ENCODE assay signal across 27 mouse cellular contexts in the genomic region with DNA sequence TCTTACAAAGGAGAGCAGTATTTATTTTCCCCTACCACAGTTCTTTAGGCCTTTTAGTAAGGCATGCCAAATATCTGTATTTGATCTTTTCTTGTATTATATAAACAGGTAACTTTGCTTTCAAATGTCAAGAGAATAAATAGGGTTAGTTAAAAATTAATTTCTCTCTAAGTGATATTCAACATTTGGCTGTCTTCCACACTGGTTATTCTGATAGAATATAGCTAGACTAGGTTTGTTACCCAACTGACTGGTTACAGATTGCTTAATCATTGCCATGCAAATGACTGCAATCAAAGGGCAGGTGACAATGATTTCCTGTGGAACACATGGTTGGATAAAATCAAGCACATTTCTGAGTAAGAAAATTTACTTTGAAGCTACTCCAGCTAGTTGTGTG. TPM values are rescaled to one million over a fixed set of nuclear protein-coding genes. Genes with fewer than 3 reads are reported as not detected.
DNase-seq lines count a peak whose midpoint lies in the region; ATAC-seq and TF ChIP-seq lines count a peak whose summit lies in the region.
"Had no signal": no experiment of that assay in that cellular context is flagged by ENCODE, and none has a peak within 500 bp of the region (broad histone marks: within the 10 kb centered on the region; RNA-seq: fewer than 3 reads in every experiment).

No protein-coding gene starts in this region.

- H3K4me1 ChIP-seq in kidney, embryonic 14.5 days (ENCODE audit: control insufficient read depth, insufficient read depth, low read length) = no peaks in the 10 kb centered on the region
- 0 out of 2 replicates have a peak, but pooled peaks cover 7% of the 10 kb centered on the region for H3K4me1 ChIP-seq in kidney, embryonic 16.5 days (ENCODE audit: insufficient read depth, low read length)
- no peaks in the 10 kb centered on the region for H3K4me1 ChIP-seq in thymus, adult 2 months (replicated peaks; ENCODE audit: control insufficient read depth, insufficient read depth, low read length)
- H3K4me1 ChIP-seq: embryonic facial prominence, embryonic 10.5 days; embryonic facial prominence, embryonic 13.5 days; forebrain, embryonic 15.5 days; heart, embryonic 12.5 days; heart, embryonic 15.5 days; hindbrain, embryonic 10.5 days; hindbrain, embryonic 13.5 days had no signal

- no peak for TF ChIP-seq CTCF in Patski (IDR thresholded peaks at IDR 0.05)
- TF ChIP-seq CTCF in thymus, adult 2 months (IDR thresholded peaks at IDR 0.05; ENCODE audit: borderline replicate concordance, control insufficient read depth, extremely low read depth, insufficient read depth, low read length, poor library complexity) = no peak

- H3K4me3 ChIP-seq in kidney, embryonic 14.5 days (ENCODE audit: low read length) = no peak overlapping the region
- no peak overlapping the region for H3K4me3 ChIP-seq in kidney, embryonic 16.5 days (ENCODE audit: low read length)
- no peak overlapping the region for H3K4me3 ChIP-seq in thymus, adult 2 months (ENCODE audit: control insufficient read depth, insufficient read depth, low read length)
- H3K4me3 ChIP-seq: embryonic facial prominence, embryonic 10.5 days; embryonic facial prominence, embryonic 13.5 days; erythroblast, embryonic 14.5 days; forebrain, embryonic 12.5 days; forebrain, embryonic 15.5 days; heart, embryonic 12.5 days; heart, embryonic 15.5 days; hindbrain, embryonic 10.5 days; hindbrain, embryonic 13.5 days had no signal

- TF ChIP-seq POLR2A in thymus, adult 2 months (IDR thresholded peaks at IDR 0.05; ENCODE audit: control insufficient read depth, extremely low read depth, insufficient read depth, low read length, poor library complexity) = no peak

- no peaks in the 10 kb centered on the region for H3K9me3 ChIP-seq in kidney, embryonic 14.5 days (ENCODE audit: control insufficient read depth, low read length)
- 0 out of 2 replicates have a peak, but pooled peaks cover 2% of the 10 kb centered on the region for H3K9me3 ChIP-seq in kidney, embryonic 16.5 days (ENCODE audit: low read length)
- H3K9me3 ChIP-seq: embryonic facial prominence, embryonic 10.5 days; embryonic facial prominence, embryonic 13.5 days; forebrain, embryonic 15.5 days; heart, embryonic 15.5 days; hindbrain, embryonic 10.5 days; hindbrain, embryonic 13.5 days had no signal

- in situ Hi-C loops in Patski (cut with MboI; ENCODE audit: low pct_unique_long_range_greater_than_20kb) = no loop called here

- peak; percentile 49 to 83 for DNase-seq in kidney, adult 8-10 months
- DNase-seq in Patski (ENCODE audit: low read depth, low spot score) = no peak
- DNase-seq in thymus, adult 2 months = no peak
- no peak for DNase-seq in natural killer cell, adult 2 months (ENCODE audit: low spot score in 2 of 2)
- no peak for DNase-seq in left cerebral cortex, adult 9 months (ENCODE audit: low spot score in 2 of 2)
- DNase-seq: adrenal gland, postnatal 10 days; cerebellum, adult 11 months; cerebellum, adult 2 months; cerebellum, adult 9-11 months; cerebellum, postnatal 25 days; embryo, embryonic 11 days; gastrocnemius, postnatal 25 days; heart, adult 18-20 months; heart, postnatal 10 days; heart, postnatal 36 days had no signal

- POLR2A ChIA-PET in Patski (lab: Charles Lee) = interaction anchor here (1.1 to 1.5 kb wide), 2 partner anchors 13 to 57 kb away, joined by 3 to 7 read pairs; no protein-coding TSS in a partner anchor

- H3K36me3 ChIP-seq in kidney, embryonic 14.5 days (ENCODE audit: control insufficient read depth, insufficient read depth, low read length) = no peaks in the 10 kb centered on the region
- no peaks in the 10 kb centered on the region for H3K36me3 ChIP-seq in kidney, embryonic 16.5 days (ENCODE audit: insufficient read depth, low read length)
- no peaks in the 10 kb centered on the region for H3K36me3 ChIP-seq in thymus, adult 2 months (ENCODE audit: control insufficient read depth, insufficient read depth, low read length)
- H3K36me3 ChIP-seq: embryonic facial prominence, embryonic 10.5 days; embryonic facial prominence, embryonic 13.5 days; forebrain, embryonic 12.5 days; forebrain, embryonic 15.5 days; heart, embryonic 12.5 days; heart, embryonic 15.5 days; hindbrain, embryonic 10.5 days; hindbrain, embryonic 13.5 days had no signal

- no peak overlapping the region for H3K9ac ChIP-seq in kidney, embryonic 14.5 days (ENCODE audit: low read depth, low read length)
- no peak overlapping the region for H3K9ac ChIP-seq in kidney, embryonic 16.5 days (replicated peaks; ENCODE audit: low read length)
- H3K9ac ChIP-seq: embryonic facial prominence, embryonic 13.5 days; forebrain, embryonic 12.5 days; forebrain, embryonic 15.5 days; heart, embryonic 12.5 days; heart, embryonic 15.5 days; hindbrain, embryonic 13.5 days had no signal

- no peak overlapping the region for H3K27ac ChIP-seq in kidney, embryonic 14.5 days (ENCODE audit: low read depth, low read length)
- H3K27ac ChIP-seq in kidney, embryonic 16.5 days (ENCODE audit: low read length) = peak overlapping the region; percentile 58; the same call in 1 of the 2 replicates
- H3K27ac ChIP-seq in thymus, adult 2 months (ENCODE audit: control insufficient read depth, insufficient read depth, low read length) = no peak overlapping the region
- H3K27ac ChIP-seq: embryonic facial prominence, embryonic 10.5 days; embryonic facial prominence, embryonic 13.5 days; forebrain, embryonic 12.5 days; forebrain, embryonic 15.5 days; heart, embryonic 15.5 days; hindbrain, embryonic 10.5 days; hindbrain, embryonic 13.5 days had no signal

- H3K27me3 ChIP-seq in kidney, embryonic 14.5 days (ENCODE audit: control insufficient read depth, insufficient read depth, low read length) = no peaks in the 10 kb centered on the region
- H3K27me3 ChIP-seq in Patski = no peaks in the 10 kb centered on the region
- H3K27me3 ChIP-seq in kidney, embryonic 16.5 days (ENCODE audit: insufficient read depth, low read length) = no peaks in the 10 kb centered on the region
- H3K27me3 ChIP-seq in thymus, adult 2 months (ENCODE audit: control insufficient read depth, insufficient read depth, low read length) = no peaks in the 10 kb centered on the region
- H3K27me3 ChIP-seq: embryonic facial prominence, embryonic 13.5 days; forebrain, embryonic 12.5 days; forebrain, embryonic 15.5 days; heart, embryonic 12.5 days; hindbrain, embryonic 13.5 days had no signal

- CTCF ChIA-PET in Patski (lab: Charles Lee) = interaction anchor here (0.7 to 17.1 kb wide), 3 partner anchors 12 to 58 kb away, joined by 3 to 164 read pairs (median 3); no protein-coding TSS in a partner anchor

- no peak overlapping the region for H3K4me2 ChIP-seq in kidney, embryonic 14.5 days (replicated peaks; ENCODE audit: low read depth, low read length)
- no peak overlapping the region for H3K4me2 ChIP-seq in kidney, embryonic 16.5 days (replicated peaks; ENCODE audit: low read depth, low read length)
- H3K4me2 ChIP-seq: embryonic facial prominence, embryonic 13.5 days; forebrain, embryonic 12.5 days; forebrain, embryonic 15.5 days; heart, embryonic 12.5 days; heart, embryonic 15.5 days; hindbrain, embryonic 13.5 days had no signal

- no peak for ATAC-seq in kidney, embryonic 14.5 days (ENCODE audit: low FRiP score, low TSS enrichment)
- ATAC-seq in CD4-positive, CD25-positive, alpha-beta regulatory T cell, adult 4 months = peak; percentile 17
- peak; percentile 23 for ATAC-seq in Patski
- ATAC-seq in kidney, embryonic 16.5 days (ENCODE audit: low FRiP score, low TSS enrichment) = no peak
- ATAC-seq: forebrain, embryonic 15.5 days had no signal

RNA-seq across cellular contexts. Expression of gene Arnt2, which starts 7.5 kb away (rescaled TPM):
- polyA plus RNA-seq in kidney, embryonic 14.5 days (2014; fragmentation: Nextera tagmentation; extraction: Ambion mirVana) = 8.6 and 10.5 TPM in 2 replicates
- polyA plus RNA-seq in CD4-positive, CD25-positive, alpha-beta regulatory T cell, adult 4 months (2017; shearing (Covaris generic)) = 1 to 10 TPM; 3.6 to 4.8 TPM
- polyA plus RNA-seq in Patski (2021) = 118 TPM
- 10.8 and 10.9 TPM in 2 replicates for polyA plus RNA-seq in kidney, embryonic 16.5 days (2015; fragmentation: Nextera tagmentation; extraction: Ambion mirVana)
- 1.7 and 1.9 TPM in 2 replicates for polyA plus RNA-seq in thymus, adult 2 months (2012; rRNA removed)
- polyA plus RNA-seq: erythroblast, embryonic 14.5 days had no signal

Comparison
In these comparisons a context has a peak if more than half of its experiments do, and no peak if none do; other contexts are left out.
1. DNase-seq: peak in kidney, adult 8-10 months (2 of 2); none in Patski (single experiment), thymus, adult 2 months (single experiment), natural killer cell, adult 2 months (0 of 2) and left cerebral cortex, adult 9 months (0 of 2).
2. ATAC-seq: peak in CD4-positive, CD25-positive, alpha-beta regulatory T cell, adult 4 months (single experiment) and Patski (single experiment); none in kidney, embryonic 14.5 days (single experiment) and kidney, embryonic 16.5 days (single experiment).
3. RNA of gene Arnt2, which starts 7.5 kb away (polyA plus RNA-seq): 118 TPM in Patski (single experiment); 10.8 to 10.9 TPM in kidney, embryonic 16.5 days, 8.6 to 10.5 TPM in kidney, embryonic 14.5 days, 3.6 to 4.8 TPM in CD4-positive, CD25-positive, alpha-beta regulatory T cell, adult 4 months and 1.7 to 1.9 TPM in thymus, adult 2 months; every median in the first group is over 10 times any median in the second.